Mouse (Mus musculus): ENCODE results near the gene Atl1.

DNA sequence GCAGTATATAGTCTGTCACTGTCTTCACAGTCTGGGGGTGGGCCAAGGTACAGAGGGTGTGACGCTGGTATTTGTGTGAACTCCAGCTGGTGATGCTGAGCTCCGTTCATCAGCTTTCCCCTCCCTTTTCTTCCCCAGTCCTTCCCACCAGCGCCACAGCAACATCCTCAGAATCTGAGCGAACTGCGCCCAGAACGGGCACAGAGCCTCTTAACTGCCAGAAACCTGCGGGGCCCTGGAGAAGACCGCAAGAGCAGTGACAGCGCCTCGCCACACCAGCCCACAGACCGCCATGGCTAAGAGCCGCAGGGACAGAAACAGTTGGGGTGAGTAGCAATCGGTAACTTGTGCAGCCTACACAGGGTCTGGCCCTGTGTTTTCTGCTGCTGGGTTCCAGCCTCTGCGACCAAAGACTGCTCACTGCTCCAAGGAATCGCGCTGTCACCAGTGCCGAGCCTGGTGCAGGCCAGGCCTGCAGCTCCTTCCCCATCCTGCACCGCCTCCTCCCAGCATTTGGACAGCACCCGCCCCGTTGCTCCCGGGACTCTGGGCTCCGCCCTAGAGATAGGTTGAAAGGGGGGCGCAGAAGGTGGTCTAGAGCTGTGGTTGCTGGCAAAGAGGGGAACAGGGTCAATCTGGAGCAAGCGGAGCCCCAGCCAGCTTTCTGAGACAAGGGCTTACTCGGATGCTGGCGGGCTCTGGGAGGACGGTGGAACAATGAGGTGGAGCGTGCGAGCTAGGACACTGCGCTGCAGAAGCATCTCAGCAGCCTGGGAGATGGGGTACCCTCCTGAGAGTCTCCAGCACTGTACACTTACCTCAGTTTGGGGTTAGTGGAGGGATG, 15.5 kb downstream of the Atl1 start:
- no peak for TF ChIP-seq POLR2A (IDR thresholded peaks at IDR 0.05; ENCODE audit: low read depth, low read length)
- TF ChIP-seq CTCF (conservative IDR thresholded peaks at IDR 0.05; ENCODE audit: insufficient read depth, insufficient read length, low read depth, low read length) = no peak

Data from kidney, adult 2 months (tissue).